Mouse (Mus musculus) embryo, embryonic 10.5 days (tissue): Measurements from ENCODE around the gene Dgkb.

Experiments
- DNase-seq: peaks from one replicate; pipeline ENCODE4 v3.0.0-alpha.2; 2015; ENCODE audit warnings: low spot score

Gene Dgkb

GRCm38 (mm10) chr12:38374159-38374558, 556.6 kb downstream of the Dgkb start:
- DNase-seq = no peak

- DNase-seq = no peak
Observed at GRCm38 (mm10) chr12:38385942-38386341, 568.4 kb downstream of the Dgkb start.

- no peak for DNase-seq
Observed at GRCm38 (mm10) chr12:38386991-38387390, 569.5 kb downstream of the Dgkb start.

GRCm38 (mm10) chr12:38387654-38388053, 570.1 kb downstream of the Dgkb start:
- no peak for DNase-seq

GRCm38 (mm10) chr12:38388243-38388642, 570.7 kb downstream of the Dgkb start:
- no peak for DNase-seq

- DNase-seq = no peak
Observed at GRCm38 (mm10) chr12:38397754-38398312, 580.3 kb downstream of the Dgkb start.

- no peak for DNase-seq
Observed at GRCm38 (mm10) chr12:38400089-38400488, 582.6 kb downstream of the Dgkb start.

GRCm38 (mm10) chr12:38435364-38436130, 618.0 kb downstream of the Dgkb start:
- DNase-seq = peak; percentile 4

GRCm38 (mm10) chr12:38436131-38436436, 618.6 kb downstream of the Dgkb start:
- no peak for DNase-seq

- no peak for DNase-seq
Observed at GRCm38 (mm10) chr12:38450323-38451087, 633.0 kb downstream of the Dgkb start.

GRCm38 (mm10) chr12:38451677-38452076, 634.2 kb downstream of the Dgkb start:
- no peak for DNase-seq

- DNase-seq = no peak
Observed at GRCm38 (mm10) chr12:38468191-38468590, 650.7 kb downstream of the Dgkb start.

- no peak for DNase-seq
Observed at GRCm38 (mm10) chr12:38468605-38469004, 651.1 kb downstream of the Dgkb start.

GRCm38 (mm10) chr12:38497229-38497628, 679.7 kb downstream of the Dgkb start:
- no peak for DNase-seq

- no peak for DNase-seq
Observed at GRCm38 (mm10) chr12:38500931-38501330, 683.4 kb downstream of the Dgkb start.

- peak; percentile 9 for DNase-seq
Observed at GRCm38 (mm10) chr12:38508195-38508594, 690.7 kb downstream of the Dgkb start.

- no peak for DNase-seq
Observed at GRCm38 (mm10) chr12:38545431-38545830, 727.9 kb downstream of the Dgkb start.

- no peak for DNase-seq
Observed at GRCm38 (mm10) chr12:38577141-38577540, 759.6 kb downstream of the Dgkb start.

GRCm38 (mm10) chr12:38579191-38579817, 761.8 kb downstream of the Dgkb start:
- DNase-seq = no peak

- DNase-seq = no peak
Observed at GRCm38 (mm10) chr12:38586368-38586865, 768.9 kb downstream of the Dgkb start.

GRCm38 (mm10) chr12:38589951-38590350, 772.4 kb downstream of the Dgkb start:
- no peak for DNase-seq

GRCm38 (mm10) chr12:38593653-38594052, 776.1 kb downstream of the Dgkb start:
- no peak for DNase-seq

- DNase-seq = no peak
Observed at GRCm38 (mm10) chr12:38594055-38594454, 776.5 kb downstream of the Dgkb start.
